Mouse (Mus musculus) forebrain, embryonic 11.5 days (tissue): ENCODE measurements around the gene Dlx5. TPM values are rescaled to one million over a fixed set of nuclear protein-coding genes. Genes with fewer than 3 reads are reported as not detected.

Experiments
- ATAC-seq: fragments of 200-750 bp; cut with Nextera tagmentation; replicated peaks from 2 replicates; pipeline ENCODE4 v1.8.0; 2017; ENCODE audit warnings: moderate TSS enrichment; ENCODE audit not compliant: low FRiP score
- DNase-seq: peaks from one replicate; pipeline ENCODE4 v3.0.0-alpha.2; 2017; ENCODE audit warnings: low spot score
- H3K27ac ChIP-seq: fragments of 300-500 bp; sonication (generic); 2 replicates; pipeline ENCODE4 v1.5.1; 2014; ENCODE audit warnings: low read depth, low read length
- H3K27me3 ChIP-seq: fragments of 300-500 bp; sonication (generic); 2 replicates; pipeline ENCODE4 v1.6.1; 2014; ENCODE audit warnings: mild to moderate bottlenecking, low read length, mixed read lengths; ENCODE audit not compliant: control insufficient read depth, insufficient read depth
- H3K36me3 ChIP-seq: fragments of 300-500 bp; sonication (generic); 2 replicates; pipeline ENCODE4 v1.6.1; 2014; ENCODE audit warnings: mild to moderate bottlenecking, low read length, moderate library complexity, mixed read lengths; ENCODE audit not compliant: control insufficient read depth, insufficient read depth
- H3K4me1 ChIP-seq: fragments of 300-500 bp; sonication (generic); replicated peaks from 2 replicates; pipeline ENCODE4 v1.6.1; 2014; ENCODE audit warnings: low read length, mixed read lengths; ENCODE audit not compliant: control insufficient read depth, insufficient read depth
- H3K4me2 ChIP-seq: fragments of 300-500 bp; sonication (generic); 2 replicates; pipeline ENCODE4 v1.6.1; 2014; ENCODE audit warnings: low read depth, mild to moderate bottlenecking, low read length, moderate library complexity, mixed read lengths; ENCODE audit not compliant: severe bottlenecking
- H3K4me3 ChIP-seq: fragments of 300-500 bp; sonication (generic); 2 replicates; pipeline ENCODE4 v1.5.1; 2014; ENCODE audit warnings: low read depth, low read length
- H3K9ac ChIP-seq: fragments of 300-500 bp; sonication (generic); 2 replicates; pipeline ENCODE4 v1.6.1; 2014; ENCODE audit warnings: low read length
- H3K9me3 ChIP-seq: fragments of 300-500 bp; sonication (generic); 2 replicates; pipeline ENCODE4 v1.6.1; 2016; ENCODE audit warnings: low read length, mixed read lengths; ENCODE audit not compliant: control insufficient read depth
- WGBS: fragments of 180-500 bp; shearing (Covaris S2); extraction: QIAGEN DNeasy Blood & Tissue Kit; methylation state at CpG from one replicate; pipeline ENCODE4 v1.1.7; 2014; 5-methylcytosine and 5-hydroxymethylcytosine counted together
- polyA plus RNA-seq: library from polyadenylated mRNA; unstranded; fragments of >200 nt; fragmentation: Nextera tagmentation; extraction: Ambion mirVana; gene quantifications from 2 replicates; pipeline ENCODE4 v1.2.1, GENCODE M21; 2014

Dlx5 gene
- polyA plus RNA-seq, 1 experiment from 2014 or later: 47.7 TPM

DNA sequence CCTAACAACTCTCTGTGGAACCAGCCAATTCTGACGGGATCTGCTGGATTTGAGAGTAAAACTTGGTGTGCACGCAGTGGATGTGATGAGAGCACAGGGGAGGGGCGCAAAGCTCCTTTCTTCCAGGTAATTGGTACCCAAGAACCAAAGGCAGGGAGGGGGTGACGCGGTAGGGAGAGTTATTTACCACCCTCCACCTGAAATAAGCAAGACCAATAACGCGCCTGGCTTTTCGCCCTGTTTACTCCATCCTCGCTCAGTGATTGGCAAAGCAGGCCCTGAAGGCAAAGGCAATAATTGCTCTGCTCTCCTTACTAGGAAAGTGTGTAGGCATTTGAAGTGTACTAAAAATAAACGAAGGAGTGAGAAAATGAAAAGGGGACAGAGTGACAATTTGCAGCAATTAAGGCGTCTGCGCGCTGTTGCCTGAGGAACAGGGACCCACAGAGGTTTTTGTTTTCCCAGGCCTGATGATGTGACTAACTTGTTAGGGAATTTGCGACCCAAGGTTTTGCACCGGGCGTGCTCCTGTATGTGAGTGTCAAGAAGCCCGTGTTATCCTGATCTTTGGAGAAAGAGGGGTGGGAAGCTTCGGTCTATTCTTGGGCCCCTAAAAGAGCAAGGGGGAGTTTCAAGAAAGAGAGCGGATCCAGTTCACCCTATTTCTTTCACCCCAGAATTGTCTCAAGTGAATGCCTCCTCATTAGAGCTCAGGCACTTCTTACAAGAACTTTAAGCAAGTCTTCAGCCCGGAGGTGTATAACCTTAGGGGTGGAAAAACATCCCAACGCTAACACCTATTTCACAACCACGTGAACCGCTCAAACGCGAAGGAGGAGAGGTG, 26.8 kb downstream of the Dlx5 start:
- H3K9me3 ChIP-seq: no peaks in the 10 kb centered on the region
- H3K27ac ChIP-seq: no peak overlapping the region
- 0 out of 2 replicates have a peak, but pooled peaks have one; percentile 3 for ATAC-seq
- H3K9ac ChIP-seq: no peak overlapping the region
- DNase-seq: no peak
- peaks cover 93% of the 10 kb centered on the region for H3K27me3 ChIP-seq
- H3K36me3 ChIP-seq: no peaks in the 10 kb centered on the region
- H3K4me2 ChIP-seq: 0 out of 2 replicates have a peak overlapping the region, but pooled peaks have one; percentile 3
- 0 out of 2 replicates have a peak, but pooled peaks cover under 1% of the 10 kb centered on the region for H3K4me1 ChIP-seq
- WGBS: under 1% methylated on average over 25 of the region's 25 CpGs
- H3K4me3 ChIP-seq: no peak overlapping the region

- Histone ChIP-seq H3K9me3 (no peaks in the 10 kb centered on the region), H3K4me3 (no peak overlapping the region), H3K36me3 (no peaks in the 10 kb centered on the region), H3K27ac (no peak overlapping the region), H3K4me2 (no peak overlapping the region), H3K4me1 (no peaks in the 10 kb centered on the region), H3K9ac (no peak overlapping the region), H3K27me3 (peaks cover 88% of the 10 kb centered on the region)
- ATAC-seq (no peak), DNase-seq (no peak)
- 1% methylated on average over 9 of the region's 9 CpGs for WGBS
These were observed 27.7 kb downstream of the Dlx5 start for GRCm38 (mm10) chr6:6854176-6854575.

GRCm38 (mm10) chr6:6852944-6853343, 28.9 kb downstream of the Dlx5 start:
- no peaks in the 10 kb centered on the region for H3K9me3 ChIP-seq
- no peak overlapping the region for H3K9ac ChIP-seq
- H3K4me3 ChIP-seq: no peak overlapping the region
- H3K27ac ChIP-seq: no peak overlapping the region
- DNase-seq (no peak), ATAC-seq (no peak)
- no peaks in the 10 kb centered on the region for H3K36me3 ChIP-seq
- WGBS: 35% methylated on average over 3 of the region's 3 CpGs
- H3K27me3 ChIP-seq: peaks cover 86% of the 10 kb centered on the region
- no peak overlapping the region for H3K4me2 ChIP-seq
- H3K4me1 ChIP-seq: no peaks in the 10 kb centered on the region

- Histone ChIP-seq H3K36me3 (no peaks in the 10 kb centered on the region), H3K27ac (no peak overlapping the region), H3K4me1 (no peaks in the 10 kb centered on the region), H3K27me3 (peaks cover 83% of the 10 kb centered on the region), H3K9me3 (no peaks in the 10 kb centered on the region), H3K4me3 (no peak overlapping the region), H3K4me2 (no peak overlapping the region), H3K9ac (no peak overlapping the region)
- WGBS: 2% methylated on average over 10 of the region's 10 CpGs
- no peak for DNase-seq
- no peak for ATAC-seq
These were observed 30.7 kb downstream of the Dlx5 start for GRCm38 (mm10) chr6:6851166-6851565.

DNA sequence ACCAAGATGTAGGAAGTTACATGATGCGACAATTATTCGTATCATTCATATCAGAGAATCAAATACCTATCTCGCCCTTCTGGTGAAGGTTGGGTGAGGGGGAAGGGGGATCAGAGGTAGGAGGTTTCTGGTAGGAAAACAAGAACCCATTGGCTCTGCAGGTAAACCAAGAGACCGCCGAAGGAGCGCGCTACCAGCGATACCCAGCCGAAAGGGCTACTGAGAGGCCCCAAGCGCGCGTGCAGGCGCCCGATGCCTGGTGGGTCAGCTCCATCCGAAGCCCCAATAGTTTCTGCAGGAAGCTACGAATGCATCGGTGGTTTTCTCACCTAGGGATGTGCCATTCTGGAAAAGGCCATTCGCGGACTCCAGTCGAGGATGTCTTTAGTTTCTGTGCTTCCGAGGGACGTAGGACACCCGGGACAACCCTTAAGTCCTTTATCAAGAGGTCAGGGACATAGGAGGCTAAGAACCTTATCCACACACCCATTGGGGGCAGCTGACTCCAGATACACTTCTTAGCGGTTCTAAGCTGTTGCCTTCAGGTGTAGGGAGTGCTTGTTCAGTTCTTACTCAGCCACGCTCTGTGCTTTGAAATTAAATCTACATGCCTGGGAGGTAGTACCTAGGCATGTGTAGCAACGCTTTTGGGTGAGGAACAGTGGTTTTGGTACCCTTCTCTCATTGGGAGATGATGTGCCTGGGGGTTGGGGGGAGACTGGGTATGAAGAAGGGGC, 31.4 kb downstream of the Dlx5 start:
- H3K36me3 ChIP-seq: no peaks in the 10 kb centered on the region
- H3K4me1 ChIP-seq: no peaks in the 10 kb centered on the region
- H3K4me2 ChIP-seq: no peak overlapping the region
- H3K4me3 ChIP-seq: no peak overlapping the region
- no peak overlapping the region for H3K27ac ChIP-seq
- no peak overlapping the region for H3K9ac ChIP-seq
- peaks cover 77% of the 10 kb centered on the region for H3K27me3 ChIP-seq
- DNase-seq: no peak
- WGBS: under 1% methylated on average over 26 of the region's 26 CpGs
- no peaks in the 10 kb centered on the region for H3K9me3 ChIP-seq
- no peak for ATAC-seq

DNA sequence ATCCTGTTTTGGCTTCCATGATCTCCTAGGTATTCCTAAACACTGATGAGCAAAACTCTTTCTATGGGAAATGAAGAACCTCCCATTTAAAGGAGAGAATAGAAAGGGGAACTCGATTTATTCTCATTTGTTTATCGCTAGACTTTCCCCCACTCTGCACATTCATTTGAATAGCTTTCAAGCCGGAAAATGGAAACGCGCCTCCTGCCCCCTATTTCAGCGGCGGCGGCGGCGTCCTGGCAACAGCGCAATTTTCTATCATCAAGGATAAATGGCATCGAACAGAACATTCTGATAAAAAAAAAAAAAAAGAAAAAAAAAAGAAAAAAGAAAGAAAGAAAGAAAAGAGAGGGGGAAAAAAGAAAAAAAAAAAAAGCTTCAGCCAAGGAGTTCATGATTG, 32.1 kb downstream of the Dlx5 start:
- ATAC-seq: no peak
- peaks cover 72% of the 10 kb centered on the region for H3K27me3 ChIP-seq
- H3K4me1 ChIP-seq: no peaks in the 10 kb centered on the region
- no peak overlapping the region for H3K9ac ChIP-seq
- H3K4me3 ChIP-seq: no peak overlapping the region
- no peak overlapping the region for H3K27ac ChIP-seq
- no peaks in the 10 kb centered on the region for H3K9me3 ChIP-seq
- H3K36me3 ChIP-seq: no peaks in the 10 kb centered on the region
- H3K4me2 ChIP-seq: no peak overlapping the region
- no peak for DNase-seq
- WGBS: 0% methylated on average over 12 of the region's 12 CpGs

- ATAC-seq (no peak), DNase-seq (no peak)
- H3K9me3 ChIP-seq: no peaks in the 10 kb centered on the region
- H3K4me2 ChIP-seq: no peak overlapping the region
- 8% methylated on average over 4 of the region's 4 CpGs for WGBS
- H3K36me3 ChIP-seq: no peaks in the 10 kb centered on the region
- H3K4me1 ChIP-seq: no peaks in the 10 kb centered on the region
- peaks cover 64% of the 10 kb centered on the region for H3K27me3 ChIP-seq
- H3K9ac ChIP-seq: no peak overlapping the region
- H3K4me3 ChIP-seq: no peak overlapping the region
- H3K27ac ChIP-seq: no peak overlapping the region
These were observed 33.3 kb downstream of the Dlx5 start for GRCm38 (mm10) chr6:6848541-6848940.

GRCm38 (mm10) chr6:6833301-6833700, 48.6 kb downstream of the Dlx5 start:
- H3K27me3 ChIP-seq: no peaks in the 10 kb centered on the region
- ATAC-seq (no peak), DNase-seq (no peak)
- no peak overlapping the region for H3K4me3 ChIP-seq
- H3K9me3 ChIP-seq: no peaks in the 10 kb centered on the region
- no peak overlapping the region for H3K9ac ChIP-seq
- no peaks in the 10 kb centered on the region for H3K36me3 ChIP-seq
- H3K4me2 ChIP-seq: no peak overlapping the region
- 87% methylated on average over 3 of the region's 3 CpGs for WGBS
- H3K27ac ChIP-seq: no peak overlapping the region
- no peaks in the 10 kb centered on the region for H3K4me1 ChIP-seq
